Mouse (Mus musculus) midbrain, embryonic 12.5 days (tissue): ENCODE data around the gene Cntrob. TPM values are rescaled to one million over a fixed set of nuclear protein-coding genes. Genes with fewer than 3 reads are reported as not detected.

Experiments used
- ATAC-seq: fragments of 200-750 bp; cut with Nextera tagmentation; 2 replicates; pipeline ENCODE4 v1.8.0; 2017; ENCODE audit warnings: low read depth, moderate TSS enrichment, moderate library complexity; ENCODE audit not compliant: low FRiP score
- H3K27ac ChIP-seq: fragments of 300-500 bp; sonication (generic); replicated peaks from 2 replicates; pipeline ENCODE4 v1.5.1; 2016; ENCODE audit warnings: mild to moderate bottlenecking
- H3K27me3 ChIP-seq: fragments of 300-500 bp; sonication (generic); 2 replicates; pipeline ENCODE4 v1.6.1; 2016; ENCODE audit warnings: mild to moderate bottlenecking
- H3K36me3 ChIP-seq: fragments of 300-500 bp; sonication (generic); 2 replicates; pipeline ENCODE4 v1.6.1; 2016
- H3K4me1 ChIP-seq: fragments of 300-500 bp; sonication (generic); 2 replicates; pipeline ENCODE4 v1.6.1; 2016
- H3K4me2 ChIP-seq: fragments of 300-500 bp; sonication (generic); replicated peaks from 2 replicates; pipeline ENCODE4 v1.6.1; 2016; ENCODE audit warnings: mild to moderate bottlenecking, moderate library complexity
- H3K4me3 ChIP-seq: fragments of 300-500 bp; sonication (generic); 2 replicates; pipeline ENCODE4 v1.5.1; 2016; ENCODE audit warnings: mild to moderate bottlenecking
- H3K9ac ChIP-seq: fragments of 300-500 bp; sonication (generic); replicated peaks from 2 replicates; pipeline ENCODE4 v1.6.1; 2016; ENCODE audit warnings: mild to moderate bottlenecking, moderate library complexity
- H3K9me3 ChIP-seq: fragments of 300-500 bp; sonication (generic); 2 replicates; pipeline ENCODE4 v1.6.1; 2016; ENCODE audit warnings: mild to moderate bottlenecking
- WGBS: fragments of 180-500 bp; shearing (Covaris S2); methylation state at CpG from one replicate; pipeline ENCODE4 v1.1.7; 2016; 5-methylcytosine and 5-hydroxymethylcytosine counted together
- polyA plus RNA-seq: library from polyadenylated mRNA; unstranded; fragments of >200 nt; fragmentation: Nextera tagmentation; extraction: Ambion mirVana; gene quantifications from 2 replicates; pipeline ENCODE4 v1.2.1, GENCODE M21; 2016

Gene Cntrob
- polyA plus RNA-seq, 1 experiment from 2014 or later, result 40.1 TPM

DNA sequence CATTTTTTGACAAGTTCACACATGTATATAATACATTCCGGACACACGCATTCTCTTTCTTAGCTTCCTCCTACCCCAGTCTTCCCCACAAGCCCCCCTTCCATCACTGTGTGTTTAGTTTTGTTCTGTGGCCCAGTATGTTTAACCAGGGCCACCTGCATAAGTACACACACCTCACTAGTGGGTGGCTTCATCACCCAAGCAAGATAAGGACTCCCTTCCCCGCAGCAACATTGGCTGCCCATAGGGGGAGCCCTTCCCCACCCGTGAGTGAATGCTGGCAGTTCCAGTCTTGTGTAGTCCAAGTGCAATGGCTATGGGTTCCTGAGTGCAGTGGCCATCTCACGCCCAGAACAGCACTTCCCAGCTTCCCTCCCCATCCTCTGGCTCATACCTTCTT, 65.3 kb downstream of the Cntrob start:
- Histone ChIP-seq H3K36me3 (no peaks in the 10 kb centered on the region), H3K9me3 (no peaks in the 10 kb centered on the region), H3K27ac (no peak overlapping the region), H3K4me3 (no peak overlapping the region), H3K27me3 (no peaks in the 10 kb centered on the region), H3K4me2 (no peak overlapping the region), H3K9ac (no peak overlapping the region), H3K4me1 (peaks cover 4% of the 10 kb centered on the region; the same call in 1 of the 2 replicates)
- ATAC-seq, result no peak
- 54% methylated on average over 5 of the region's 5 CpGs for WGBS

- H3K4me2 ChIP-seq, result 0 out of 2 replicates have a peak overlapping the region, but pooled peaks have one; percentile 5
- no peaks in the 10 kb centered on the region for H3K36me3 ChIP-seq
- peaks cover 8% of the 10 kb centered on the region; the same call in 1 of the 2 replicates for H3K4me1 ChIP-seq
- no peak overlapping the region for H3K9ac ChIP-seq
- H3K4me3 ChIP-seq, result no peak overlapping the region
- H3K27me3 ChIP-seq, result no peaks in the 10 kb centered on the region
- ATAC-seq, result no peak
- 47% methylated on average over 4 of the region's 4 CpGs for WGBS
- H3K27ac ChIP-seq, result no peak overlapping the region
- no peaks in the 10 kb centered on the region for H3K9me3 ChIP-seq
These were observed 65.8 kb downstream of the Cntrob start for GRCm38 (mm10) chr11:69257807-69258206.

- Histone ChIP-seq H3K4me3 (no peak overlapping the region), H3K4me1 (peaks cover 8% of the 10 kb centered on the region; the same call in 1 of the 2 replicates), H3K27ac (no peak overlapping the region), H3K9ac (peak overlapping the region; percentile 34; the same call in 1 of the 2 replicates), H3K36me3 (no peaks in the 10 kb centered on the region), H3K27me3 (no peaks in the 10 kb centered on the region), H3K9me3 (no peaks in the 10 kb centered on the region), H3K4me2 (no peak overlapping the region)
- ATAC-seq, result no peak
- 75% methylated on average over 2 of the region's 2 CpGs for WGBS
These were observed 66.5 kb downstream of the Cntrob start for GRCm38 (mm10) chr11:69257072-69257471.

DNA sequence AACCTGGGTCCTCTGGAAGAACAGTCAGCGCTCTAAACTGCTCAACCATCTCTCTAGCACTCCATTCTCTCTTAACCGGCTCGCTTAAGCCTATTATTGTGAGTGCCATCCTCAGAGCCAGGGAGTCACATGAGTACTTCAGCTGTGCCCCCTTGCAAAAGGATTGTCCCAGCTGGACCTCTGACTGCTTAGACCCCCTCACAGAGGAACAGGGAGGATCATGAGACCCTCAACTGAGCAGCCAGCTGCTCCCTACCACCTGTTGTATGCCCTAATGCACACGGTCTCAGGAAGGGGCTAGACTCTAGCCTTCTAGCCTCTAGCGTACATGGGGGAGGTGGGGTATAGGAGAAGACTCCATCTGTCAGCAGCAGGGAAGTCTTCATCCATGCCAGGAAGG, 68.8 kb downstream of the Cntrob start:
- 79% methylated on average over 5 of the region's 5 CpGs for WGBS
- Histone ChIP-seq H3K4me2 (no peak overlapping the region), H3K9me3 (no peaks in the 10 kb centered on the region), H3K4me3 (no peak overlapping the region), H3K4me1 (peaks cover 8% of the 10 kb centered on the region; the same call in 1 of the 2 replicates), H3K36me3 (no peaks in the 10 kb centered on the region), H3K27me3 (no peaks in the 10 kb centered on the region), H3K9ac (no peak overlapping the region), H3K27ac (no peak overlapping the region)
- ATAC-seq, result no peak

DNA sequence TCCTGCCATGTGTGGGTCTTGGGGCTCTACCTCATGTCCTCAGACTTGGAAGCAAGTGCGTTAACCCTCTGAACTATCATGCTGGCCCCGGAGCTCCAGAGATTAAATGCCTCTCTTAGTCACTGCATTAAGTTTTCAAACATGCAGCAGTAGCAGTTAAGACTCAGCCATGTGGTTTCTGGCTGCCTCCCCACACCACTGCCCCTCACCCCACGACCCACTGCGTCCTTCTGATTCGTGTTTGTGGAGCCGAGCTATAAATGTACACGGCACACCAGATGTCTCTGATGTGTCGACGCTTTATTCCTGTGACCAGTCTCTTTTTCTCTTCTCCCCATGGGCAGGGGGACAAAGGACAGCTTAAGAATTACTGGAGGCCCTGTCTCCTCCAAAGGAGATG, 70.4 kb downstream of the Cntrob start:
- 0 out of 2 replicates have a peak overlapping the region, but pooled peaks have one; percentile 5 for H3K4me3 ChIP-seq
- H3K9ac ChIP-seq, result no peak overlapping the region
- peak overlapping the region; percentile 18; the same call in 1 of the 2 replicates for H3K4me2 ChIP-seq
- peaks cover 8% of the 10 kb centered on the region; the same call in 1 of the 2 replicates for H3K4me1 ChIP-seq
- ATAC-seq, result no peak
- no peak overlapping the region for H3K27ac ChIP-seq
- no peaks in the 10 kb centered on the region for H3K27me3 ChIP-seq
- no peaks in the 10 kb centered on the region for H3K9me3 ChIP-seq
- 33% methylated on average over 9 of the region's 9 CpGs for WGBS
- no peaks in the 10 kb centered on the region for H3K36me3 ChIP-seq

DNA sequence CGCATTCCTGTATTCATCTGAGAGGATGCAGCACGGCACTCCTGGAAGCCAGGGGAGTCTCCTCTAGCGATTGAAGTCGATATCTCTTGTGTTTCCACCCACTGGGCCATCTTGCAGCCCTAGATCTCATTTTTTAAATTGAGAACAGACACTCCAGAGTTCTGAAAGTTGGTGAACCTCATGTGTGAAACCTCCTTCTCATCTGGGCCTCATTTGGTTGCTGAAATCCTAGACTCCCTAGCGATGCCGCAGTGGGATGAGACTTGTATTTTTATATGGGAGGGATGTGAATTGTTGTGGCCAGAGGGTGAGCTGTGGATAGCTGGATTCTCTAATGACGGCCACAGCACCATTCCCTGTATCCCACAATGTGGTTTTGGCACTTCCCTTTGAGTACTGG, 71.6 kb downstream of the Cntrob start:
- peaks cover 8% of the 10 kb centered on the region; the same call in 1 of the 2 replicates for H3K4me1 ChIP-seq
- H3K4me2 ChIP-seq, result no peak overlapping the region
- WGBS, result 81% methylated on average over 7 of the region's 7 CpGs
- no peak overlapping the region for H3K27ac ChIP-seq
- no peaks in the 10 kb centered on the region for H3K9me3 ChIP-seq
- H3K4me3 ChIP-seq, result no peak overlapping the region
- no peak for ATAC-seq
- H3K9ac ChIP-seq, result no peak overlapping the region
- H3K36me3 ChIP-seq, result no peaks in the 10 kb centered on the region
- no peaks in the 10 kb centered on the region for H3K27me3 ChIP-seq

DNA sequence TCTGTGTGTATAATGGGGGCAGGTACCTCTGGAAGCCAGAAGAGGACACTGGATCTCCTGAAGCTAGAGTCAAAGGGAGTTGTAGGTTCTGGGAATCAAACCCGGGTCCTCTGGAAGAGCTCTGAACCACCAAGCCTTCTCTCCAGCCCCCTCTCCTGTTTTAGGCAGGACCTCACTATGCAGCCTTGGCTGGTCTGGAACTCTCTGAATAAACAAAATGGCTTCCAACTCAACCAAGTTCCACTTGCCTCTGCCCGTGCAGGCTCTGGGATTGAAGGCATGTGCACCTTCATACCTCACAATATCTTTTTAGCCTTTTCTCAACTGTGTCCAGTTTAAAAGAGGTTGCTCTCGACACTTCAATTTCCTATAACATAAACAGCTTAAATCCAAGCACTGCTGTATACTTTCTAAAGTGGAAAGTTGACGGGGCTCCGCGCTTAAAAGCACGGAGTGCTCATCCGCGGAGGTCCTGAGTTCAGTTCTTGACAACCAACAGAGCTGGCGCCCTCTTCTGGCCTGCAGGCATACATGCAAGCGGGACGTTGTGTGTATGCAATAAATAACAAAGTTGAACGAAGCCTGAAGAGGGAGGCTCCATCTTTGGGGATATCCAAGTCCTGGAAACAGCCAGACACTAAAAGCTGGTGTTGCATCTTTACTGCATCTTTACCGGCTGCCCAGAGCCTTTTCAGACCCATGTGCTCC, 72.3 kb downstream of the Cntrob start:
- H3K9ac ChIP-seq, result no peak overlapping the region
- H3K27ac ChIP-seq, result no peak overlapping the region
- H3K36me3 ChIP-seq, result no peaks in the 10 kb centered on the region
- no peaks in the 10 kb centered on the region for H3K9me3 ChIP-seq
- WGBS, result 63% methylated on average over 14 of the region's 14 CpGs
- ATAC-seq, result no peak
- peaks cover 8% of the 10 kb centered on the region; the same call in 1 of the 2 replicates for H3K4me1 ChIP-seq
- H3K27me3 ChIP-seq, result no peaks in the 10 kb centered on the region
- no peak overlapping the region for H3K4me3 ChIP-seq
- H3K4me2 ChIP-seq, result no peak overlapping the region

- Histone ChIP-seq H3K4me2 (no peak overlapping the region), H3K27me3 (no peaks in the 10 kb centered on the region), H3K27ac (no peak overlapping the region), H3K4me3 (no peak overlapping the region), H3K9ac (no peak overlapping the region), H3K36me3 (no peaks in the 10 kb centered on the region), H3K9me3 (no peaks in the 10 kb centered on the region), H3K4me1 (peaks cover 8% of the 10 kb centered on the region; the same call in 1 of the 2 replicates)
- WGBS, result 82% methylated on average over 5 of the region's 5 CpGs
- no peak for ATAC-seq
These were observed 73.5 kb downstream of the Cntrob start for GRCm38 (mm10) chr11:69250106-69250505.

Other genes starting within 250 kb of the Cntrob start
- 123 and 131 TPM in 2 replicates for gene Vamp2, start 235.3 kb downstream of the Cntrob start, polyA plus RNA-seq
- gene Per1, start 228.6 kb downstream of the Cntrob start, polyA plus RNA-seq, result 9.8 and 10.9 TPM in 2 replicates
- 0.21 and 0.38 TPM in 2 replicates for gene Hes7, start 203.4 kb downstream of the Cntrob start, polyA plus RNA-seq
- 0.18 and 0.29 TPM in 2 replicates for gene 9130213A22Rik, start 201.2 kb downstream of the Cntrob start, polyA plus RNA-seq
- 0.66 and 0.67 TPM in 2 replicates for gene Aloxe3, start 197.9 kb downstream of the Cntrob start, polyA plus RNA-seq
- gene Alox12b, start 166.8 kb downstream of the Cntrob start, polyA plus RNA-seq, result 0.06 TPM in 1 of 2 replicates, not detected in the other
- gene Alox8, start 125.9 kb downstream of the Cntrob start, polyA plus RNA-seq, result 0.13 TPM in 1 of 2 replicates, not detected in the other
- 0.23 and 0.25 TPM in 2 replicates for gene Gucy2e, start 86.7 kb downstream of the Cntrob start, polyA plus RNA-seq
- 186 and 187 TPM in 2 replicates for gene Trappc1, start 205 bp upstream of the Cntrob start, polyA plus RNA-seq
- 4.4 and 4.5 TPM in 2 replicates for gene Kcnab3, start 2.5 kb upstream of the Cntrob start, polyA plus RNA-seq
- 48.4 and 50.5 TPM in 2 replicates for gene Rnf227, start 16.7 kb upstream of the Cntrob start, polyA plus RNA-seq
- gene Chd3, start 45.6 kb upstream of the Cntrob start, polyA plus RNA-seq, result 78.7 and 88.5 TPM in 2 replicates
- 98.9 and 105 TPM in 2 replicates for gene Naa38, start 71.7 kb upstream of the Cntrob start, polyA plus RNA-seq
- 52.9 and 53.8 TPM in 2 replicates for gene Cyb5d1, start 71.9 kb upstream of the Cntrob start, polyA plus RNA-seq
- 11.4 and 12.1 TPM in 2 replicates for gene Tmem88, start 74.5 kb upstream of the Cntrob start, polyA plus RNA-seq
- 48.7 and 50.7 TPM in 2 replicates for gene Kdm6b, start 89.9 kb upstream of the Cntrob start, polyA plus RNA-seq
- gene Dnah2, start 225.3 kb upstream of the Cntrob start, polyA plus RNA-seq, result 1.9 and 2.3 TPM in 2 replicates
- gene Efnb3, start 236.4 kb upstream of the Cntrob start, polyA plus RNA-seq, result 78.3 and 84.6 TPM in 2 replicates